Mouse (Mus musculus) lung, postnatal 4 days (tissue): ENCODE measurements around the gene Tnnt3.

Source experiments
- DNase-seq, 2 experiments: peaks; one replicate each; pipeline ENCODE4 v3.0.0; 2021

Gene Tnnt3

GRCm38 (mm10) chr7:142476795-142477452 is 21.7 kb upstream of the Tnnt3 start:
- peak in 1 of 2 experiments; percentile 21 for DNase-seq

DNA sequence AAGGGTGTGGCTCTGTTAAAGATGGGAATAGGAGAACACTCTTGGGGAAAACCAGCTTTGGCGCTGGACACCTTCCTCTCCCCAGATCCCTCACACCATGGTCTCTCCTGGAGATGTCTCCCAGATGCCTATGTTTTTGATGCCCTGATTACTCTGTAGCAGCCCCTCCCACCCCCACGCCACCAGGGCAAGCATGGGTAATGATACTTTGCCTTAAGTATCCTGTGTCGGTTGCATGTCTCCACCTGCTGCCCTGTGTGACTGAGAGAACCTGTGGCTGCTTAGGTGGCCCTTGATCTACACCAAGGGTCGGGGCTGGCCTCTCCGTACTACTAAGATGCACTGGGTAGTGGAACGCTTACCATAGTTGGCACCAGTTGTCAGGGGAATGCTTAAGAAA is 20.6 kb upstream of the Tnnt3 start:
- DNase-seq, result no peak

DNA sequence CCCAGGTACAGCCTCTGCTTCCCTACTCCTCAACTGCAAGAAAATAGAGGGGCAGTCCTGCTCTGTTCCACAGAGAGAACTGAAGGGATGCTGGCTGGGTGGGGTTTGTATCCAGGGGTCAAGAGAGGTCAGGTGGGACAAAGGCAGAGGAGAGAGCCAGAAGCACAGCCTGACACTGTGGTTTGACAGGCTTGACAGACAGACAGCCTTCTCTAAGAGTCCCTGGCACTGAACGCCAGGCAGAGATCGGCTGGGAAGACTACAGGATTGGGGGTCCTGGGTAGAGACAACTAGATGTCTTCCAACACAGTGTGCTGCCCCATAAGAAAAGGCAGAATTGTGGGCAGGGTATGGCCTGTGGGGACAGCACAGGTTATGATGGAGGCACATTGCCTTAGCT is 20.1 kb upstream of the Tnnt3 start:
- peak in 1 of 2 experiments; percentile 15 for DNase-seq

DNA sequence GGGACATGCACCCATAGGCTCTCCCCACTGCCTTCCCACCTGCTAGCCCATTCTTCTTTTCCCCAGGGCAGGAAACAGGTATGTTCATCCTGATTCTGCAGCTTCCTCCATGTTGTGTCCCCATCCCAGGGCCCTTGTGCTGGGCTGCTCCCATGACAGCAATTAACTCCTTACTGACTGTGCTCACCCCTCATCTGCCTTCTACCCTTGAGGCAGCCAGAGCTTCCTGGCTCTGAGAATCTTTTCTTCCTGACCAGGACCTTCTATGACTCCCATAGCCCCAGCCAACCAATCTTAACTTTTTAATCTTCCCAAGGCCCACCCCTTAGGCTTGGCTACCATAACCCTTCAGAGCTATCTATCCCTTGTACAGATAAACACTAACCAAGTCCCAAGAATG is 19.3 kb upstream of the Tnnt3 start:
- DNase-seq, result peak in 1 of 2 experiments; percentile 9

- DNase-seq, result peak in 1 of 2 experiments; percentile 15
Observed at GRCm38 (mm10) chr7:142479886-142480285, 18.8 kb upstream of the Tnnt3 start.

DNA sequence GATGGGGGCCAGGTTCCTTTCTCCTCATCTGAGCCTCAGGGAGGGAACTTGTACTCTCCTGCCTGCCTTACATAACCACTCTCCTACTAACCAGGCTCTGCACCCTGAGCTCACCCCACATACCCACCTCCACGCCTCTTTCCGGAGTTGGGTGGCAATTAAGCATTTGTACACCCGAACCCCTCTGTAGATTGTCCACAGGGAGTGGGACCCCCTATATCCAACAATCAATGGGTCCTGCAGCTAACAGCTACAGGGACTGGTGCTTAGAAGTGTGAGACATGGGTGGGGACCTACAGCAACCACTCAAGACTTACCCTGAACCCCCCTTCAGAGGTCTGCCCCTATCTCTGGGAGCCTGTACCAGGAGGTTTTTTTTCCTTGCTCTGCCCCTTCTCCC is 18.0 kb upstream of the Tnnt3 start:
- DNase-seq, result peak in 1 of 2 experiments; percentile 18

DNA sequence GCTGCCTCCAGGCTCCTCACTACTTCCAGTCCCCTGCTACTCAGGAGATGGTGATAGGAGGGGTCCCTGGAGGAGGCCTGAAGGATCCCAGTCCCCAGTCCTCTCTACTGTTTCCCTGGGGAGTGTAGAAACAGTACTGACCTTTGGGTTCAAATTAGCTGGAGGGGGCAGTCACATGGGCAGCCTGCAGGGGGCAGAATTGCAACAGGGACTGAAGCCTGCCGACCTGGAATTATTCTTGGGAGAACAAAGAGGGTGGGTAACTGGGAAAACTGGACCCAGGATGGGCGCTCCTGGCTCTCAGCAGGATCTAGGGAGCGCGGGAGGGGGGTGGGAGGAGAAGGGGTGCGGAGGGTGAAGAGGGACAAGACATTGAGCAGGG is 17.5 kb upstream of the Tnnt3 start:
- peak; percentile 76 to 81 for DNase-seq

GRCm38 (mm10) chr7:142481568-142482255 is 16.9 kb upstream of the Tnnt3 start:
- peak; percentile 67 to 82 for DNase-seq

- DNase-seq, result no peak
Observed at GRCm38 (mm10) chr7:142482256-142482609, 16.4 kb upstream of the Tnnt3 start.

- peak in 1 of 2 experiments; percentile 42 for DNase-seq
Observed at GRCm38 (mm10) chr7:142483136-142483535, 15.5 kb upstream of the Tnnt3 start.

GRCm38 (mm10) chr7:142484780-142485179 is 13.9 kb upstream of the Tnnt3 start:
- peak in 1 of 2 experiments; percentile 25 for DNase-seq

- peak in 1 of 2 experiments; percentile 21 for DNase-seq
Observed at GRCm38 (mm10) chr7:142486751-142487162, 11.9 kb upstream of the Tnnt3 start.

GRCm38 (mm10) chr7:142487341-142487859 is 11.2 kb upstream of the Tnnt3 start:
- peak; percentile 56 to 62 for DNase-seq

DNA sequence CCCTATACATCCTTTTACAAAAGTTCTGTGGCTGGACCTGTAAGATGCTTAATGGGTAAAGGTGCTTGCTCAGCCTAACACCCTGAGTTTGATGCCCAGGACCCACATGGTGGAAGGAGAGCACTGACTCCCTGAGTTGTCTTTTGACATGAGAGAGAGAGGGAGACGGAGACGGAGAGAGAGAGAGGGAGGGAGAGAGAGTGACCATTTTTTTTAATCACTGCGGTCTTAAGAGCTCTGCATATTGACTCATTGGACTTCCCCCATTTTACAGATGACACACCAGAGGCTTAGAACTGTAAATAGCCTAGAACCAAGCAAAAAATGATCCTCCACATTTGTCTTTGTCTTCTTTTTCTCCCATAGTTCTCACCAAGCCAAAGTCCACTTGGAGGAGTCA is 10.6 kb upstream of the Tnnt3 start:
- no peak for DNase-seq

DNA sequence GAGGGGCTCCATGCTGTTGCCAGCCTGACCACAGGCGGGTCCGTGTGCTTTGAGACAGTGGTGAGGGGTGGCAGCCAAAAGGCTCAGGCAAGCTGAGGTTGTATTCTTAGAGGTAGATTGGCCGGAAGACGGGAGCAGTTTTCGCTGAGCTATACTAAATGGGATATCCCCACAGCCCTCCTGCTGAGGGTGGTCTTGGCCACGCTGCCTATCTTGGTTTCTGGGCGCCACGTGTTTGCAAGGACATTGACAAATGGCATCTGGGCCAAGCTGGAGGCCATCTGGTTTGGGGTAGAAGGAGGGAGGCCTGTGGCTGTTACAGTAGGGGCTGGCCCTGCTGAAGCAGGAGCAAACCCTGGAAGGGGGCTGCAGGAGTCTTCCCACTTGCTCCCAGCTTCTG is 5.1 kb upstream of the Tnnt3 start:
- peak in 1 of 2 experiments; percentile 24 for DNase-seq

GRCm38 (mm10) chr7:142496158-142496557 is 2.5 kb upstream of the Tnnt3 start:
- no peak for DNase-seq

DNA sequence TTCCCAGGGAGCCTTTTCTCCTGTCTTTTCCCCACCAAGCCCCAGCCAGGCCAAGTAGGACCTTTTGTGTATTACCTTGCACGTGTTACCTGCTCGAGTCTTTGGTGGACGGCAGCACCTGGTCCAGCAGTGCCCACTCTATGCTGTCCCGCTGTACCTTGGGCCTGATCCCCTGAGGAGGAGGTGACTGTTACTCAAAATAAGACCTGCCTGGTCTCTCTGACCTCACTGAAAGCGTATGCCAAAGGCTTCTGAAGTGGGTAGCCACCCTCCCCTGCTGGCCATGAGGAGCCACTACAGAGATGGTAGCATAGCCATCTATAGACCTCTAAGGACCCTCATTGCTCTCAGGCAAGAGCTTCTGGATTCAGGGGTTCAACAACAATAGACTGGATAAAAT is 1.8 kb upstream of the Tnnt3 start:
- DNase-seq, result no peak

GRCm38 (mm10) chr7:142497775-142498174 is 861 bp upstream of the Tnnt3 start:
- peak in 1 of 2 experiments; percentile 57 for DNase-seq

- DNase-seq, result no peak
Observed at GRCm38 (mm10) chr7:142499010-142499721, 530 bp downstream of the Tnnt3 start.

- no peak for DNase-seq
Observed at GRCm38 (mm10) chr7:142500032-142500431, 1.4 kb downstream of the Tnnt3 start.

- DNase-seq, result no peak
Observed at GRCm38 (mm10) chr7:142503206-142503605, 4.6 kb downstream of the Tnnt3 start.

DNA sequence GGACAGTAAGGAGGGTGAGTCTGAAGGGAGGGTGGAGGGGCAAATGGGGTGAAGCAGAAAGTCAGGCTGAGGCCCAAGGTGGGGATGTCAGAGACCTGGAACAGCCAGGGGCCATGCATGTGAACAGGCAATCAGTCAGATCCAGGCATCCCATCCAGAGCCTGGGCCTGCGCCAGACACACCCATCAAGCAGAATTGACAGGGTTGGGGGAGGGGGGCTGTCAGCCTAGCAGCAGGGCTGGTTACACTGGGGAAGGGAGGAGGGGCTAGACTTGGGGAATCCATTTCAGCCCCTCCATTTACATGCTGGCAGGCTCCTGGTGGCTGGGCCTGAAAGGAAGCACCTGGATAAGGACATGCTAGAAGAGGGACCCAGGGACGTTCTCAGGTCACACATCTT is 7.3 kb downstream of the Tnnt3 start:
- no peak for DNase-seq

DNA sequence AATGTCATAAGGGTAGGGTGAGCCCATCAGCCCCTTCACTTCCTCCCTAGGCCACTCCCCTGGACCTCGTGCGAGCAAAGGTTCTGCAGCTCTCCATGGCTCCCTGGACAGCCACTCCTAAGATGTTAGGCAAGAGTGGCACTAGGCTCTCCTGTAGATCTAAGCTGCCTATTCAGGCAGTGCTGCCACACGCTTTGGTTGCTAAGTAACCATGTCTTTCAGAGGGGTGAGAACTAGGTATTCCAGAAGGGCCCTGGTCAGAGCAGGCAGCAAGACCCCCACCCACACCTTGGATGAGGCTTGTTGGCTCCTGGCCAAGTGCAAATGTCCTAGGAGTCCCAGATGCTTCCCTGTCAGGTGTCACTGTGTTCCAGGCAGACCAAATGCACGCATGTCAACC is 7.9 kb downstream of the Tnnt3 start:
- no peak for DNase-seq

- no peak for DNase-seq
Observed at GRCm38 (mm10) chr7:142507453-142507852, 8.8 kb downstream of the Tnnt3 start.
